Mouse (Mus musculus) heart, postnatal 25 days (tissue): Measurements from ENCODE around the gene Ube2f. TPM values are rescaled to one million over a fixed set of nuclear protein-coding genes. Genes with fewer than 3 reads are reported as not detected.

Source experiments
- DNase-seq: peaks from one replicate; pipeline ENCODE4 v3.0.0; 2022; ENCODE audit warnings: low spot score
- intact Hi-C: fragments of 180-260 bp; cut with DNase I; formaldehyde crosslinking; loops from one replicate; pipeline ENCODE4 v1.15.1; 2025
- total RNA-seq, 2 experiments: library from RNA; stranded (reverse); gene quantifications; 2 replicates each; pipeline ENCODE4 v1.2.3; 2021

Gene Ube2f
- total RNA-seq, 2 experiments from 2014 or later, result 48.7 to 49.3 TPM

- no peak for DNase-seq
- intact Hi-C loops, result no loop called here
These were observed 83.5 kb downstream of the Ube2f start for GRCm38 (mm10) chr1:91333582-91333981.

- intact Hi-C loops, result no loop called here
- DNase-seq, result no peak
These were observed 87.3 kb downstream of the Ube2f start for GRCm38 (mm10) chr1:91337355-91337754.

Other genes with a start within 250 kb of the Ube2f start
- gene Rbm44, start 105.2 kb upstream of the Ube2f start, total RNA-seq, result under 1 TPM in 1 of 2 experiments, not detected in 1; 0.10 TPM
- gene Ramp1, start 70.5 kb upstream of the Ube2f start, total RNA-seq, result 10 to 100 TPM in 1 of 2 experiments, 1 to 10 TPM in 1; 7.7 to 10.1 TPM
- 10 to 100 TPM; 17.7 to 18.8 TPM for gene Scly, start 48.0 kb downstream of the Ube2f start, total RNA-seq
- gene Espnl, start 71.8 kb downstream of the Ube2f start, total RNA-seq, result under 1 TPM in 1 of 2 experiments, not detected in 1; 0.05 TPM
- 10 to 100 TPM; 46.3 to 52.0 TPM for gene Klhl30, start 100.7 kb downstream of the Ube2f start, total RNA-seq
- gene Erfe, start 116.1 kb downstream of the Ube2f start, total RNA-seq, result under 1 TPM in 1 of 2 experiments, not detected in 1; 0.26 TPM
- 10 to 100 TPM; 41.3 to 48.1 TPM for gene Ilkap, start 148.5 kb downstream of the Ube2f start, total RNA-seq
- gene Hes6, start 163.7 kb downstream of the Ube2f start, total RNA-seq, result 10 to 100 TPM; 16.6 to 18.3 TPM
- gene Per2, start 209.0 kb downstream of the Ube2f start, total RNA-seq, result 10 to 100 TPM in 1 of 2 experiments, 1 to 10 TPM in 1; 2.1 to 11.7 TPM
- gene Traf3ip1, start 244.3 kb downstream of the Ube2f start, total RNA-seq, result 1 to 10 TPM; 5.7 to 5.9 TPM